Mouse (Mus musculus) heart, adult 10 weeks (tissue): ENCODE measurements around the gene Ccdc83. TPM values are rescaled to one million over a fixed set of nuclear protein-coding genes. Genes with fewer than 3 reads are reported as not detected.

Experiments used
- polyA plus RNA-seq: library from polyadenylated mRNA; stranded (reverse); fragments of 350-450 nt; fragmentation: Illumina TruSeq; extraction: RNeasy Lipid Tissue Mini Kit (QIAGEN cat#74804); gene quantifications from one replicate; pipeline ENCODE4 v1.2.3, GENCODE M21; 2014; ENCODE audit warnings: low read depth, low replicate concordance

The Ccdc83 gene
- 0.34 TPM for polyA plus RNA-seq

DNA sequence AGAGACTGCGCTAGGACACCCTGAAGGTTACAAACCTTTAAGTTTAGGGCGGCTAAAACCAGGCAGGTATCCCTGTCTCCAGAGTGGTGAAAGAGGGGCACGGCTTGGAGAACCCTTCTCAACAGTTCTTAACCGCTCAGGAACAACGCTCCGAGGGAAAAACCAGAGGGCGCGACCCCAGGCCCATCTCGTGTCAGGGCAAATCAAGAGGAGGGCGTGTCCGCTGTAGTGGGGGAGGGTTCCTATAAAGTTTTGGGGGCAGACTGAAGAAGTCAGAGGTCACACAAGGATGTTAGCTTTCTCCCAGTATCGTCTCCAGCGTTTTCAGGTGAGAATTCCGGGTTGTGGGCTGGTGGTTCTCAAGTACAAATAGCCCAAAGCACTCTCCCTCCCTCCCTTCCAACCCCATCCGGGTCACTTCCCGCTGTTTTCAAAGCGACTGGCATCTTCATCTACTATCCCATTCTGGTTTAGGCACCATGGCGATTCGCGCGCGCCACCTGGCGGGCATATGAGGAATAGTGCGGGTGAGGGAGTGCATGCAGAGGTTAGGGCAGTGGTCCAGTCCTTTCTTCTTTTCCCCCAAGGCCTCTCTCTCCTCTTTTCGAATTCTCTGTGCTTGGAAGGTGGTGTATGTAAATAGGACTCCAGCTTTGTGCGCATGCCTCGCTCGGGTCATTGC lies at the start of gene Ccdc83:
Gene Ccdc83, minus strand, starts transcription at position 489 of the 682 bp plus-strand sequence.

DNA sequence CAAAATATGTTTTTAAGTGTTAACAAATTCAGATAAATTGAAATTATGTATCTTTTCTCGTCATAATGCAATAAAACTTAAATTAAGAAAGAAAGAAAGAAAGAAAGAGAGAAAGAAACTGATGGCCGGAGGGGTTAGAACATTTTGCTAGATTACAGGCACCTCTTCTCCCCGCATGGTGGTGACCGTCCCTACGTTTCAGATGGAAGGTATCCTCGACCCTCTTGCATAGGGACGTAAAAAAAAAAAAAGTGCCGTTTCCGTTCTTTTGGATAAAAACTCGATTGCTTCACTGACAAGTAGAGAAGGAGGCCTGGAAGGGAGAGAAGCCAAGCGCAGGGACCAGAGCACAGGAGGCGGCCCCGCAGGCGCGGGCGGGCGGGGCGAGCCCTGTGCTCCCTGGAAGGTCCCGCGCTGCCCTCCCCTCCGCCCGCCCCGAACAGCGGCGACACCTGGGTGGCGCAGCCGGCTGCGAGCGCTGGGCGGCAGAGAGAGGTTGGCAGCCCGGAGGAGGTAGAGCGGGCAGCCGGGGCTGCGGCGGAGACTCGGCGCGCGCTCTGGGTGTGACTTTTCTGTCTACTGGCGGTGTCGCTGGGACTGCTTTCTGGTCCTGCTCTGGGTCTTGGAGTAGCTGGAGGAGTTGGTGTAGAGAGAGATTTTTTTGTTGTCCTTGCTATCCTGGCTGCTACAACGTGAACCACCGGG lies 36.5 kb upstream of the Ccdc83 start, which contains the start of gene Sytl2:
Gene Sytl2, plus strand, starts transcription at position 311 of the 705 bp plus-strand sequence.

Other genes starting within 250 kb of the Ccdc83 start
- gene Picalm, start 135.6 kb downstream of the Ccdc83 start, polyA plus RNA-seq: 162 TPM
- gene Sytl2, start 36.5 kb upstream of the Ccdc83 start, polyA plus RNA-seq: 5.3 TPM
- not detected for gene Ccdc89, start 160.8 kb upstream of the Ccdc83 start, polyA plus RNA-seq
- gene Crebzf, start 177.0 kb upstream of the Ccdc83 start, polyA plus RNA-seq: 31.3 TPM
- gene Tmem126a, start 191.5 kb upstream of the Ccdc83 start, polyA plus RNA-seq: 183 TPM
- gene Tmem126b, start 210.2 kb upstream of the Ccdc83 start, polyA plus RNA-seq: 34.6 TPM
- 1.2 TPM for gene Dlg2, start 210.9 kb upstream of the Ccdc83 start, polyA plus RNA-seq